Mouse (Mus musculus): ENCODE results near the gene Galntl5.

- no peak for TF ChIP-seq CTCF (conservative IDR thresholded peaks at IDR 0.05; ENCODE audit: insufficient read depth, insufficient read length, low read depth, low read length)
- no peak for TF ChIP-seq POLR2A (IDR thresholded peaks at IDR 0.05; ENCODE audit: low read depth, low read length)
Measured at GRCm38 (mm10) chr5:25165789-25166135, 15.5 kb upstream of the Galntl5 start.
